Mouse (Mus musculus): Measurements from ENCODE around the gene Pcyt1a.

DNA sequence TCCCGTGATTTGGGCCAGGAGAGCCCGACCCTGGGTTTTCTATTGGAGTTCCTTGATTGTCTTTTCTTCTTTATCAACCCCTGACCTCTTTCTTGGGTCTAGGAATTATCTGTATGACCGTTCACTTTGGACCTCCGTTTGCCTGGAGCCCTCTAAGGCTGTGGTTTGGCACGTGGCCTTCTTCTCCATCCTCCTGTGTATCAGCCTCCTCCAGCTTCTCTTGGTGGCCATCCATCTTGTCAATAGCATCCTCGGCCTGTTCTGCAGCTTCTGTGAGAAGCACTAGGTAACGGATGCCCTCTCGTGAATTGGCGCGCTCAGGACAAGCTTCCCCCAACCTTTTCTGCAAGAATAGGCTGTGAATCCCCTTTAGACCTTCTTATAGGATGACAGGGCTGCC, 23.0 kb upstream of the Pcyt1a start:
- TF ChIP-seq CTCF (IDR thresholded peaks at IDR 0.05; ENCODE audit: control insufficient read depth, insufficient read depth, low read length) = no peak
- TF ChIP-seq POLR2A (IDR thresholded peaks at IDR 0.05; ENCODE audit: borderline replicate concordance, control insufficient read depth, low read depth, low read length) = no peak

All from bone marrow, adult 2 months (tissue).